Mouse (Mus musculus) midbrain, embryonic 12.5 days (tissue): Measurements from ENCODE around the gene Dohh. TPM values are rescaled to one million over a fixed set of nuclear protein-coding genes. Genes with fewer than 3 reads are reported as not detected.

Experiments
- ATAC-seq: fragments of 200-750 bp; cut with Nextera tagmentation; 2 replicates; pipeline ENCODE4 v1.8.0; 2017; ENCODE audit warnings: low read depth, moderate TSS enrichment, moderate library complexity; ENCODE audit not compliant: low FRiP score
- H3K27ac ChIP-seq: fragments of 300-500 bp; sonication (generic); replicated peaks from 2 replicates; pipeline ENCODE4 v1.5.1; 2016; ENCODE audit warnings: mild to moderate bottlenecking
- H3K27me3 ChIP-seq: fragments of 300-500 bp; sonication (generic); 2 replicates; pipeline ENCODE4 v1.6.1; 2016; ENCODE audit warnings: mild to moderate bottlenecking
- H3K36me3 ChIP-seq: fragments of 300-500 bp; sonication (generic); 2 replicates; pipeline ENCODE4 v1.6.1; 2016
- H3K4me1 ChIP-seq: fragments of 300-500 bp; sonication (generic); 2 replicates; pipeline ENCODE4 v1.6.1; 2016
- H3K4me2 ChIP-seq: fragments of 300-500 bp; sonication (generic); replicated peaks from 2 replicates; pipeline ENCODE4 v1.6.1; 2016; ENCODE audit warnings: mild to moderate bottlenecking, moderate library complexity
- H3K4me3 ChIP-seq: fragments of 300-500 bp; sonication (generic); 2 replicates; pipeline ENCODE4 v1.5.1; 2016; ENCODE audit warnings: mild to moderate bottlenecking
- H3K9ac ChIP-seq: fragments of 300-500 bp; sonication (generic); replicated peaks from 2 replicates; pipeline ENCODE4 v1.6.1; 2016; ENCODE audit warnings: mild to moderate bottlenecking, moderate library complexity
- H3K9me3 ChIP-seq: fragments of 300-500 bp; sonication (generic); 2 replicates; pipeline ENCODE4 v1.6.1; 2016; ENCODE audit warnings: mild to moderate bottlenecking
- WGBS: fragments of 180-500 bp; shearing (Covaris S2); methylation state at CpG from one replicate; pipeline ENCODE4 v1.1.7; 2016; 5-methylcytosine and 5-hydroxymethylcytosine counted together
- polyA plus RNA-seq: library from polyadenylated mRNA; unstranded; fragments of >200 nt; fragmentation: Nextera tagmentation; extraction: Ambion mirVana; gene quantifications from 2 replicates; pipeline ENCODE4 v1.2.1, GENCODE M21; 2016

The Dohh gene
- polyA plus RNA-seq, 1 experiment from 2014 or later, result 67.2 TPM

DNA sequence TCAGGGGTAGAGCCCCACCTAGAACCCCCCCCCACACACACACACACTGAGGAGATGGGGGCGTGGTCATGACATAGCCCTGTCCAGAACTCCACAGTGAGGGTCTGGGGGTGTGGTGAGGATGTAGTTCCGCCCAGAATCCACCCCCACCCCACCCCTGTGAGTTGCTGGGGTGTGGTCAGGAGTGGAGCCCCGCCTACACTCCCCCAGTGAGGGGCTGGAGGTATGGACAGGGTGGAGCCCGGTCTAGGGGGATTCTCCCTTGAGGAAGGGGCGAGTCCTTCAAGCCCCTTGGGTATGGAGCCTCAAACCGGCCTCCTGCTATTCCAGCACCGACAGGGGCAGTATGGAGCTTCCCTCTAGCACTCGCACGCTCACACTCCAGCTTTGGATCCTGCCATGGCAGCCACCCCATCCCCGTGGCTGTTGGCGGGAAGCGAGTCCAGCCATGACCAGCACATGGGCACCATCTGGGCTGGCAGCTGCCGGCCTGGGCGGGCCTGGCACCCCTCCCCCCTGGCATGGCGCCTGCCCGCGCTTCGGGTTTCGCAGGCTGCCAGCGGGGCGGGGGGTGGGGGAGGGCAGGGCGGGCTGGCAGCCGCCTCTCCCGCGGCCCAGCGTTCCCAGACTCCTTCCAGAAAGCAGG, 32.5 kb downstream of the Dohh start:
- no peaks in the 10 kb centered on the region for H3K9me3 ChIP-seq
- peak overlapping the region; percentile 37 for H3K4me3 ChIP-seq
- H3K27me3 ChIP-seq, result peaks cover 29% of the 10 kb centered on the region
- peak overlapping the region; percentile 62 for H3K9ac ChIP-seq
- H3K36me3 ChIP-seq, result 0 out of 2 replicates have a peak, but pooled peaks cover 5% of the 10 kb centered on the region
- H3K4me1 ChIP-seq, result peaks cover 69% of the 10 kb centered on the region
- H3K27ac ChIP-seq, result 0 out of 2 replicates have a peak overlapping the region, but pooled peaks have one; percentile 32
- 1% methylated on average over 23 of the region's 26 CpGs for WGBS
- H3K4me2 ChIP-seq, result peak overlapping the region; percentile 65
- ATAC-seq, result peak; percentile 65

DNA sequence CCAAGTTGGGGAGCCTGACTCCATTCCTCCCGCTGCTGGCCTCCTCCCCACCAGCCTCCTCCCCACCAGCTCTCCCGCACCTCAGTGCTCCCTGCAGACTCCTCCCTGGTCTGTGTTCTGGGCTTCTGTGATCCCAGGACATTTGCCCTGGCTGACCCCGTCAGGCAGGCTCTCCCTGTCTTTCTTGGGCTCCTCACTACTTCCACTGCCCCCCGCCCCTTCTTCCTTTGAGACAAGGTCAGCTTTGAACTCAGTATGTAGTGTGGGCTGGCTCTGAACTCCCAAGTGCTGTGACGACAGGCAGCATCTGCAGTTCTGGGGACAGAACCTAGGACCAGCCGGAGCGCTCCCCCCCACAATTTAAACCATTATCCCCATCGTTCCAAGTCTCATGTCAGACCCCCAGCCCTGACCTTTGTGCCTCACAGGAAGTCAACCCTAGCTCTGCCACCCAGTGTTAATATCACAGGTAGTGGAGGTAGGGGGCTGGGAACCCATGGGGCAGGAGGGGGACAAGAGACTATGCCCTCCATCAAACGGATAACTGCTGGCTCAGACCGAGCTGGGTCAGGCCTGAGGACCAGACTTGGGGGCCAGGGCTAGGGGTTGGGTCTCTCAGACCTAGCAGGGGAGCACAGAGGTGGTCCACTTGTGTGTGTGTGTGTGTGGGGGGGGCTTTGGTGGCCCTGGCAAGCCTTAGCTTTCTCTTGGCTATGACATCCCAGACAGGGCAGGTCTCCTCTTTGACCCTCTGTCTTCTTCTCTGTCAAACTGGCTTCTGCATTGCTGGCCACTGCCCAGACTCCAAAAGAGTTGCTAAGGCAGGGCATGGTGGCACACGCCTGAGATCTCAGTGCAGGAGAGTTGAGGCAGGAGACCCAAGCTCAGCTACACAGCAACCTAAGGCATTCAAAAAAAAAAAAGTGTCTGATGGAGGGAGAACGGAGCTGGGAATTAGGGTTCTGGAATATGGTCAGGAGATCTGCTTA, 33.3 kb downstream of the Dohh start:
- Histone ChIP-seq H3K27ac (0 out of 2 replicates have a peak overlapping the region, but pooled peaks have one; percentile 32), H3K9me3 (no peaks in the 10 kb centered on the region), H3K4me1 (peaks cover 61% of the 10 kb centered on the region), H3K4me3 (peak overlapping the region; percentile 37), H3K4me2 (peak overlapping the region; percentile 65), H3K27me3 (peaks cover 37% of the 10 kb centered on the region), H3K36me3 (0 out of 2 replicates have a peak, but pooled peaks cover 5% of the 10 kb centered on the region), H3K9ac (peak overlapping the region; percentile 62)
- ATAC-seq, result no peak; the same call in 1 of the 2 replicates
- 43% methylated on average over 12 of the region's 12 CpGs for WGBS

DNA sequence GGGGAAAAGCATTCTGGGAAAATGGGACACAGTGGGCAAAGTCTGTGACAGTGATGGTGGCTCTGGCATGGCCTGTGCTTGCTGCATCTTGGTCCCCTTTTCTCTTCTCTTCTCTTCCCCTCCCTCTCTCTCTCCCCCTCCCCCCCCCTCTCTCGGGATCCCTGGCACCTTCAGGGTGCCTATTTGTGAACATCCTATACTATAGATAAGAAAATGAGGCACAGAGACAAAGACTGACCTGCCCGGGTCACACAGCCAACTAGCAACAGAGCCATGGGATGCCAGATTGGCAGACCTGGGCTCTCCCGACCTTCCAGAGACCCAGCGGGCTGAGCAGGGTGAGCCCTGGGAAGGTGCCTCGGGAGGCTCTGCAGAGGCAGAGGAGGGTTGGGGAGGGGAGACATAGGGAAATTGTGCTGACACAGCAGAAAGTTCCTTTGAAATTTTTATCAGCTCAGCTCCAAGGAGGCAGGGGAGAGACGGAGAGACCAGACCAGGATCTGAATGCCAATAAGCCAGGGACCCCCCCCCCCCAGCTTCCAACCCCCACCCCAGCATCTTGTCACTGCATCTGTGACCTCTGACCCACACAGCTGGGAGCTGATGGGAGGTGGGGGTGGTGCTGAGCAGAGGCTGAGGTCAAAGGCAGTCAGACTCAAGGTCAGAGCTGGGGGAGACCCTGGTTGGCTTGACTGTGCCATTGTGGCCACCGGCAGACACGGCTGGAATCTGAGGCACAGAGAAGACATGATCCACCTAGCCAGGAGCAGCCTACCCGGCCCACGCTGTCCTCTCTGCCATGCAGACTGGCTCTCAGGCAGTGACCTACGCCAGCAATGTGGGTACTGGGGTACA, 34.2 kb downstream of the Dohh start:
- H3K27me3 ChIP-seq, result peaks cover 44% of the 10 kb centered on the region

DNA sequence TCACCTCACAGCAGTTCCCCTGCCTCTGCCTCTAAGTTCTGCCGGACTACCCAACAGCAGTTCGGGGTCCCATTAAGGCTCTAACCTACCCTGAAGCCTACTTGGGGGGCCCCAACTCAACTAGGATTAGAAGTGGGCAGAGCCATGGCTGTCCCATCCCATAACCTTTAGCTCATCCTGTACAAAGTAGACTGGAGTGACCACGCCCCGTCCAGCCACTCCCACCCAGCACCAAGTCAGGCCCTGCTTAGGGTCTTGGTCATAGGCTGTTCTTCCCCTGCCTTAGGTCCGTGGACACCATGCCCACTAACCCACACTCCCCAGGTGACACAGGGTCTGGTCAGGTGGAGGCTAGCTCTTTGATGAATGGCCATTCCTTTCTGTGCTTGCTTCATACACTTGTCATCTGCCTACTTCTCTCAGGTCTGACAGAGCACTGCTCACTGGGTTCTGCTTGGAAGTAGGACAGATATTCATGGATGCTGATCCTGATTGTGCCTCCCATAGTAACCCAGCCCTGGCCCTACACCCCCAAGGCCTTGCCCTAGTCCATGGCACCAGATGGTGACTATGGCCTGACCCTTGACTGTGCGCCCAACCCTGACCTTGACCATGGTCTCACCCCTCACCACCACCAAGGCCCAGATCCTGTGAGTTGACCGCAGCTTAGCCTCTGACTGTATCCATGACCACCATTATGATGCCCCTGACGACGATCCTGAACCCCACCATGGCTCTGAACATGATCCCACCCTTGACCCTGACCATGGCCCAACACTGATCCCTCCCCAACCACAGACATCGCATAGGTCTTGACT, 35.1 kb downstream of the Dohh start:
- 0 out of 2 replicates have a peak overlapping the region, but pooled peaks have one; percentile 4 for H3K27ac ChIP-seq
- H3K4me2 ChIP-seq, result no peak overlapping the region
- H3K27me3 ChIP-seq, result peaks cover 52% of the 10 kb centered on the region
- H3K9ac ChIP-seq, result no peak overlapping the region
- H3K4me3 ChIP-seq, result no peak overlapping the region
- H3K9me3 ChIP-seq, result no peaks in the 10 kb centered on the region
- H3K36me3 ChIP-seq, result 0 out of 2 replicates have a peak, but pooled peaks cover 5% of the 10 kb centered on the region
- WGBS, result 89% methylated on average over 10 of the region's 10 CpGs
- no peak for ATAC-seq
- peaks cover 48% of the 10 kb centered on the region for H3K4me1 ChIP-seq

More for the DNA sequence above, 34.2 kb downstream of the Dohh start:
- ATAC-seq, result no peak
- Histone ChIP-seq H3K4me2 (no peak overlapping the region), H3K9me3 (no peaks in the 10 kb centered on the region), H3K4me3 (no peak overlapping the region), H3K9ac (0 out of 2 replicates have a peak overlapping the region, but pooled peaks have one; percentile 21), H3K27ac (0 out of 2 replicates have a peak overlapping the region, but pooled peaks have one; percentile 4), H3K4me1 (peaks cover 54% of the 10 kb centered on the region), H3K36me3 (0 out of 2 replicates have a peak, but pooled peaks cover 5% of the 10 kb centered on the region)
- 48% methylated on average over 11 of the region's 11 CpGs for WGBS

DNA sequence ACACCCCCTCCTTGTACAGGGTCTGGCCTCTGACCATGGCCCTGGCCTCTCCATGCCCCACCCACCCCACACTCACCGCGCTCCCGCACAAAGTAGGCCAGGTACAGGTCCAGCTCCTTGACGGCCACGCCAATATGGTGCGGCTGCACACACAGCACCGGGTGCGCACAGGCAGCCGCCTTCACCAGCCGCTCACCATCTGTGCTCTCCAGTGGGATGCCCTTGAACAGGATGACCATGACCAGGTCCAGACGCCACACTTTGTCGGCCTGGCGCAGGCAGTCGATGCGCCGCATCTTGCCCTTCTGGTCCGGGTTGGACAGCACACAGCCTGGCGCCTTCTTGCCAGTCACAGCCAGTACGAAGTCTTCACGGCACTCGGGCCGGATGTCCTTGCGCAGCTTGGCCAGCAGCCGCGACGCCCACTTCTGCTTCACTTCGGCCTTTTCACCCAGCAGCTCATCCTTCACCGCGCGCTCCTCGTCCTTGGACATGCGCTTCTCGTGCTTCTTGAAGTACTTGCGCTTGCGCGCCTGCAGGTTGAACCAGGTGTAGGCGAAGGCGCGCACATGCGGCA, 36.1 kb downstream of the Dohh start:
- Histone ChIP-seq H3K9ac (no peak overlapping the region), H3K27me3 (peaks cover 62% of the 10 kb centered on the region), H3K4me1 (peaks cover 48% of the 10 kb centered on the region), H3K4me3 (no peak overlapping the region), H3K27ac (no peak overlapping the region), H3K4me2 (no peak overlapping the region), H3K36me3 (0 out of 2 replicates have a peak, but pooled peaks cover 5% of the 10 kb centered on the region), H3K9me3 (no peaks in the 10 kb centered on the region)
- ATAC-seq, result no peak
- WGBS, result 87% methylated on average over 40 of the region's 40 CpGs

DNA sequence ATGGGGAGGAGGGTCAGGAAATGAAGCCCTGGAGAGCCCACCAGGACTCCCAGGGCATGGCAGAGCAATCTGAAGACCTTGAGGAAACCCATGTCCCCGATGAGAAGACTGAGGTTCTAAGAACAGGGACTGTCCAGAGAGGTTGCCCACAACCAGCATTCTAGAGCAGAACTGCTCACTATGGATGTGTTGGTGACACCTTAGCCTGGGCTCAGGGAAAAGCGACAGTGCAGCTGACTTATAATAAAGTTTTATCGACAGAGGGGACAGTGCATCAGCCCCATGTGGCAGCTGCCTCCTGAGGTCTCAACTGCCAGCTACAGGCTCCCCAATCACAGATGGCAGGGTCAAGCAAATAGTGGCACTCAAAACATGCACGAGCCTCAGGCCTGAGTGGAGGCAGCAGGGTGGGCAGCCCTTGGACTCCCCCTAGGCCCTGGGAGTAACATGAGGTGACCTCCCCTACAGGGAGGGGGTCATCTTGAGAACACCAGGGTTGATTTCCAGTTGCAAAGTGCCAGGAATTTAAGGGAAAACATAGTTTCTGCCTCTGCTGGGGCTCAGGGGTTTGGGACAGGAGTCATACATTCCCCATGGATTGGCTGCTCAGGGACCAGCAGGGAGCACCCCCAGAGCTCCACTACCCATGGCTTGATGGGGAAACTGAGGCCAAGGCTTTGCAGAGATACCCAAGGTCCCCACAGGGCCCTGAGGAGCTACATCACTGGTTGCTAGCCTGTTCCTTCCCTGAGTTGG, 37.0 kb downstream of the Dohh start:
- Histone ChIP-seq H3K4me2 (no peak overlapping the region), H3K36me3 (0 out of 2 replicates have a peak, but pooled peaks cover 5% of the 10 kb centered on the region), H3K9ac (no peak overlapping the region), H3K9me3 (no peaks in the 10 kb centered on the region), H3K4me3 (no peak overlapping the region), H3K27ac (no peak overlapping the region), H3K4me1 (peaks cover 45% of the 10 kb centered on the region), H3K27me3 (peaks cover 71% of the 10 kb centered on the region)
- no peak for ATAC-seq
- WGBS, result 72% methylated on average over 4 of the region's 4 CpGs

DNA sequence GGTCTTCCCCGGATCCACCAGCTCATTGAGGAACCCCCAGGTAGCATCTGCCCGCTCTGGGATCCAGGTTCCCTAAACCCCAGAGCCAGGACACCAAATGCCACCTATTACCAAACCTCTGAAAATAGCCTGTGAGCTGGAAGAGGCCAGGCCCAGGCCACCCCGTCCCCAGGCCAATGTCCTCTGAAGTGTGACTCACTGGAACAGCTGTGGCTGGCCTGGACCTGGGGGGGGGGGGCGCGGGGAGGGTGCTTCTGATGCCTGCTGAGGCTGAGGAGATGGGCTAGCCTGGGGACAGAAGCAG, 37.5 kb downstream of the Dohh start:
- H3K27ac ChIP-seq, result no peak overlapping the region
- H3K4me1 ChIP-seq, result peaks cover 45% of the 10 kb centered on the region
- 0 out of 2 replicates have a peak, but pooled peaks cover 5% of the 10 kb centered on the region for H3K36me3 ChIP-seq
- WGBS, result 82% methylated on average over 5 of the region's 5 CpGs
- no peak for ATAC-seq
- H3K27me3 ChIP-seq, result peaks cover 77% of the 10 kb centered on the region
- H3K4me2 ChIP-seq, result no peak overlapping the region
- no peak overlapping the region for H3K4me3 ChIP-seq
- H3K9ac ChIP-seq, result no peak overlapping the region
- H3K9me3 ChIP-seq, result no peaks in the 10 kb centered on the region

DNA sequence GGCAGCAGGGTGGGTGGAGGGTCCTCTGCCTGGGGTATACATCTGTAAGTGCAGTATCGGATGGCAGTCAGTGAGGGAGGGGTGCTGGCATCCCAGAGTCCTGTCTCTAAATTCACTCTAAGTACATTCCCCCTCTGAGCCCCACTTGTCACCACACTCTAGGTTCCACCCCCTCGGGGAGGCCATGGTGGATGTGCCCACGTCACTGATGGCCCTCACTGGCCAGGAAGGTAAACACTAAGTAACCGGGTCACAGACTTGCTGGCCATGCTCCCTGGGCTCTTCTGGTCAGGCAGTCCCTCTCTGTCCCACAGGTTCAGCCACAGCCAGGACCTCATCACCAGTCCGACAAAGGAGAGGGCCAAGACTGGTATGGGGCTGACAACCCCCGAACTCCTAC, 38.0 kb downstream of the Dohh start:
- ATAC-seq, result no peak
- no peak overlapping the region for H3K9ac ChIP-seq
- peaks cover 78% of the 10 kb centered on the region for H3K27me3 ChIP-seq
- no peaks in the 10 kb centered on the region for H3K9me3 ChIP-seq
- H3K27ac ChIP-seq, result no peak overlapping the region
- H3K4me2 ChIP-seq, result no peak overlapping the region
- H3K36me3 ChIP-seq, result 0 out of 2 replicates have a peak, but pooled peaks cover 5% of the 10 kb centered on the region
- no peak overlapping the region for H3K4me3 ChIP-seq
- H3K4me1 ChIP-seq, result peaks cover 45% of the 10 kb centered on the region
- WGBS, result 71% methylated on average over 6 of the region's 6 CpGs

DNA sequence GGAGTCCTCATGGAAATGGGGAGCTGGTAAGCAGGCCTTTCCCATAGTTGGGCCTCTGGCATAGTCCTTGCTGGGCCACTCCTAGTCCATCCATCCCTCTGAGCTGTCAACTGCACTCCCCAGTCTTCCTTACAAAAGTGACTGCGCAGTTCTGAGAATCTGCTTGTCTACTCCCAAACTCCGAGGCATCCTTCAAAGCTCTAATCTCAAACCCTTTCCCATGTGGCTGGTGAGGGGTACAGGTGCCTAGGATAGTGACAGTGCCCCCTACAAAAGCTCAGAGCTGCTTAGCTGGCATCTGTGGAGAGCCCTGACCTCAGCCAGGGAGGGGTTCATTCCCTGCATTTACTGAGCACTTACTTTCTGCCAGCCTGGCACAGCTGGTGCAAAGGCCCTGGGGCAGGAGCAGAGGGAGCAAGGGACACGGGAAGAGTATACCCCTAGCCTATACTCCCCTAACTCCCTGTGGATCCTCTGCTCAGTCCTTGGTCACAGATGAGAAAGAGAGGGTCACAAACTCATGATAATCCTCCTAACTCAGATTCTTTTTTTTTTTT, 38.5 kb downstream of the Dohh start:
- 78% methylated on average over 3 of the region's 3 CpGs for WGBS
- no peak for ATAC-seq
- Histone ChIP-seq H3K36me3 (0 out of 2 replicates have a peak, but pooled peaks cover 5% of the 10 kb centered on the region), H3K27me3 (peaks cover 78% of the 10 kb centered on the region), H3K4me2 (no peak overlapping the region), H3K4me1 (peaks cover 42% of the 10 kb centered on the region), H3K27ac (no peak overlapping the region; the same call in 1 of the 2 replicates), H3K9me3 (no peaks in the 10 kb centered on the region), H3K9ac (no peak overlapping the region), H3K4me3 (no peak overlapping the region)
